Mouse (Mus musculus): ENCODE measurements around the gene Lce3e. TPM values are rescaled to one million over a fixed set of nuclear protein-coding genes. Genes with fewer than 3 reads are reported as not detected.
A peak's percentile ranks its signal among the peaks of the same experiment; 100 is the strongest.

Lce3e gene
- total RNA-seq (2021), result not detected in 2 replicates
- long read RNA-seq, result 0 reads

- no peak for DNase-seq
These were observed at the start of gene Lce3e for GRCm38 (mm10) chr3:92966761-92967160. Gene Lce3e (plus strand): TSS chr3:92967061.

- DNase-seq, result peak; percentile 12
These were observed 46.5 kb upstream of the Lce3e start for GRCm38 (mm10) chr3:92920364-92920763.

- no peak for DNase-seq
These were observed 40.7 kb upstream of the Lce3e start, which contains the start of gene Lce3a for GRCm38 (mm10) chr3:92926130-92926529. Gene Lce3a (minus strand): TSS chr3:92926230.

- no peak for DNase-seq
These were observed 34.2 kb upstream of the Lce3e start, which contains the start of gene Lce3b for GRCm38 (mm10) chr3:92932679-92933078. Gene Lce3b (plus strand): TSS chr3:92932979.

- no peak for DNase-seq
These were observed 22.7 kb upstream of the Lce3e start, which contains the start of gene Lce3c for GRCm38 (mm10) chr3:92944186-92944585. Gene Lce3c (plus strand): TSS chr3:92944486.

GRCm38 (mm10) chr3:92957090-92957489, 9.8 kb upstream of the Lce3e start, which contains the start of gene Lce3d:
Gene Lce3d (plus strand): TSS chr3:92957390.
- DNase-seq, result no peak

- no peak for DNase-seq
These were observed 11.6 kb downstream of the Lce3e start for GRCm38 (mm10) chr3:92978484-92978883.

GRCm38 (mm10) chr3:92991926-92992325, 25.1 kb downstream of the Lce3e start, which contains the start of gene Lce3f:
Gene Lce3f (plus strand): TSS chr3:92992226.
- DNase-seq, result no peak

- DNase-seq, result peak; percentile 74
These were observed 31.8 kb downstream of the Lce3e start for GRCm38 (mm10) chr3:92998691-92999090.

- DNase-seq, result no peak
These were observed 33.8 kb downstream of the Lce3e start for GRCm38 (mm10) chr3:93000621-93001020.

- DNase-seq, result no peak
These were observed 36.0 kb downstream of the Lce3e start for GRCm38 (mm10) chr3:93002843-93003242.

GRCm38 (mm10) chr3:93014378-93014801, 47.5 kb downstream of the Lce3e start:
- DNase-seq, result peak; percentile 19

GRCm38 (mm10) chr3:93014871-93015270, 48.0 kb downstream of the Lce3e start:
- DNase-seq, result no peak

GRCm38 (mm10) chr3:93015460-93016104, 48.7 kb downstream of the Lce3e start, which contains the start of gene Crct1:
Gene Crct1 (minus strand): TSS chr3:93015687.
- DNase-seq, result no peak

Other genes starting within 250 kb of the Lce3e start
- gene Lce1f, start 246.7 kb upstream of the Lce3e start, total RNA-seq (2021), result not detected in 2 replicates
- gene Gm38119, start 228.0 kb upstream of the Lce3e start, total RNA-seq (2021), result not detected in 2 replicates
- gene Lce1g, start 214.7 kb upstream of the Lce3e start, total RNA-seq (2021), result not detected in 2 replicates
- not detected in 2 replicates for gene Lce1h, start 202.0 kb upstream of the Lce3e start, total RNA-seq (2021)
- not detected in 2 replicates for gene Lce1i, start 188.2 kb upstream of the Lce3e start, total RNA-seq (2021)
- gene Lce1j, start 176.5 kb upstream of the Lce3e start, total RNA-seq (2021), result not detected in 2 replicates
- gene Lce1k, start 159.2 kb upstream of the Lce3e start, total RNA-seq (2021), result not detected in 2 replicates
- gene Kprp, start 139.8 kb upstream of the Lce3e start, total RNA-seq (2021), result not detected in 2 replicates
- not detected in 2 replicates for gene Lce1l, start 115.8 kb upstream of the Lce3e start, total RNA-seq (2021)
- not detected in 2 replicates for gene 2310050C09Rik, start 96.8 kb upstream of the Lce3e start, total RNA-seq (2021)
- not detected in 2 replicates for gene Lce3a, start 40.8 kb upstream of the Lce3e start, total RNA-seq (2021)
- not detected in 2 replicates for gene Lce3b, start 34.1 kb upstream of the Lce3e start, total RNA-seq (2021)
- not detected in 2 replicates for gene Lce3c, start 22.6 kb upstream of the Lce3e start, total RNA-seq (2021)
- gene Lce3d, start 9.7 kb upstream of the Lce3e start, total RNA-seq (2021), result not detected in 2 replicates
- gene Lce3f, start 25.2 kb downstream of the Lce3e start, total RNA-seq (2021), result not detected in 2 replicates
- gene Crct1, start 48.6 kb downstream of the Lce3e start, total RNA-seq (2021), result not detected in 2 replicates
- not detected in 2 replicates for gene Lce1m, start 52.0 kb downstream of the Lce3e start, total RNA-seq (2021)
- not detected in 2 replicates for gene Gm4858, start 101.8 kb downstream of the Lce3e start, total RNA-seq (2021)
- not detected in 2 replicates for gene Crnn, start 177.7 kb downstream of the Lce3e start, total RNA-seq (2021)
- not detected in 2 replicates for gene Flg2, start 230.2 kb downstream of the Lce3e start, total RNA-seq (2021)

All from adrenal gland, postnatal 25 days (tissue).